Mouse (Mus musculus) heart, embryonic 16.5 days (tissue): ENCODE measurements around the gene 4933406M09Rik. TPM values are rescaled to one million over a fixed set of nuclear protein-coding genes. Genes with fewer than 3 reads are reported as not detected.

Experiments
- ATAC-seq: fragments of 200-750 bp; cut with Nextera tagmentation; replicated peaks from 2 replicates; pipeline ENCODE4 v1.8.0; 2017; ENCODE audit warnings: moderate number of reproducible peaks; ENCODE audit not compliant: insufficient read depth, low FRiP score; ENCODE audit errors: extremely low read depth
- H3K27ac ChIP-seq: fragments of 300-500 bp; sonication (generic); 2 replicates; pipeline ENCODE4 v1.5.1; 2014; ENCODE audit warnings: mild to moderate bottlenecking, low read length, control low read depth, moderate library complexity
- H3K27me3 ChIP-seq: fragments of 300-500 bp; sonication (generic); 2 replicates; pipeline ENCODE4 v1.6.1; 2014; ENCODE audit warnings: low read length, mixed read lengths; ENCODE audit not compliant: control insufficient read depth, insufficient read depth
- H3K36me3 ChIP-seq: fragments of 300-500 bp; sonication (generic); 2 replicates; pipeline ENCODE4 v1.6.1; 2014; ENCODE audit not compliant: control insufficient read depth, insufficient read depth
- H3K4me1 ChIP-seq: fragments of 300-500 bp; sonication (generic); 2 replicates; pipeline ENCODE4 v1.6.1; 2014; ENCODE audit warnings: low read length, mixed read lengths; ENCODE audit not compliant: control insufficient read depth, insufficient read depth
- H3K4me2 ChIP-seq: fragments of 300-500 bp; sonication (generic); 2 replicates; pipeline ENCODE4 v1.6.1; 2014; ENCODE audit warnings: low read depth, mild to moderate bottlenecking, control low read depth, low read length
- H3K4me3 ChIP-seq: fragments of 300-500 bp; sonication (generic); 2 replicates; pipeline ENCODE4 v1.5.1; 2014; ENCODE audit warnings: mild to moderate bottlenecking, control low read depth, low read length
- H3K9ac ChIP-seq: fragments of 300-500 bp; sonication (generic); 2 replicates; pipeline ENCODE4 v1.6.1; 2014; ENCODE audit warnings: low read length, control low read depth
- H3K9me3 ChIP-seq: fragments of 300-500 bp; sonication (generic); replicated peaks from 2 replicates; pipeline ENCODE4 v1.6.1; 2016; ENCODE audit warnings: low read length; ENCODE audit not compliant: control insufficient read depth
- WGBS: fragments of 180-500 bp; shearing (Covaris S2); extraction: QIAGEN DNeasy Blood & Tissue Kit; methylation state at CpG from one replicate; pipeline ENCODE4 v1.1.7; 2014; 5-methylcytosine and 5-hydroxymethylcytosine counted together
- polyA plus RNA-seq: library from polyadenylated mRNA; unstranded; fragments of >200 nt; fragmentation: Nextera tagmentation; extraction: Ambion mirVana; gene quantifications from 2 replicates; pipeline ENCODE4 v1.2.1, GENCODE M21; 2015

Gene 4933406M09Rik
- polyA plus RNA-seq, 1 experiment from 2014 or later: not detected

GRCm38 (mm10) chr1:134415168-134415831, 29.6 kb downstream of the 4933406M09Rik start, which contains the start of gene Adipor1:
Gene Adipor1, plus strand, starts transcription at chr1:134415378.
- Histone ChIP-seq H3K27ac (peak within 1 kb of the TSS; percentile 95), H3K4me3 (peak within 1 kb of the TSS; percentile 84), H3K27me3 (no peaks in the 10 kb centered on the region), H3K4me1 (peaks cover 43% of the 10 kb centered on the region), H3K9ac (peak within 1 kb of the TSS; percentile 95), H3K4me2 (peak within 1 kb of the TSS; percentile 77), H3K36me3 (peaks cover 12% of the 10 kb centered on the region; the same call in 1 of the 2 replicates), H3K9me3 (no peaks in the 10 kb centered on the region)
- WGBS: under 1% methylated on average over 67 of the region's 77 CpGs
- ATAC-seq: peak; percentile 100

- no peak overlapping the region for H3K4me3 ChIP-seq
- H3K4me1 ChIP-seq: peaks cover 49% of the 10 kb centered on the region
- peak overlapping the region; percentile 67 for H3K27ac ChIP-seq
Measured at GRCm38 (mm10) chr1:134418414-134418975, 32.8 kb downstream of the 4933406M09Rik start.

GRCm38 (mm10) chr1:134419176-134419575, 33.4 kb downstream of the 4933406M09Rik start:
- Histone ChIP-seq H3K4me1 (peaks cover 47% of the 10 kb centered on the region), H3K4me3 (no peak overlapping the region), H3K9ac (no peak overlapping the region), H3K27ac (peak overlapping the region; percentile 67), H3K27me3 (no peaks in the 10 kb centered on the region), H3K36me3 (peaks cover 7% of the 10 kb centered on the region; the same call in 1 of the 2 replicates), H3K4me2 (no peak overlapping the region), H3K9me3 (no peaks in the 10 kb centered on the region)
- WGBS: 48% methylated on average over 1 of the region's 1 CpGs
- ATAC-seq: no peak

More at GRCm38 (mm10) chr1:134418414-134418975, 32.8 kb downstream of the 4933406M09Rik start:
- H3K27me3 ChIP-seq: no peaks in the 10 kb centered on the region
- ATAC-seq: no peak
- H3K9ac ChIP-seq: no peak overlapping the region
- H3K9me3 ChIP-seq: no peaks in the 10 kb centered on the region
- H3K36me3 ChIP-seq: 0 out of 2 replicates have a peak, but pooled peaks cover 2% of the 10 kb centered on the region
- 51% methylated on average over 2 of the region's 2 CpGs for WGBS
- no peak overlapping the region; the same call in 1 of the 2 replicates for H3K4me2 ChIP-seq

- Histone ChIP-seq H3K36me3 (peaks cover 14% of the 10 kb centered on the region; the same call in 1 of the 2 replicates), H3K4me3 (no peak overlapping the region)
- ATAC-seq: no peak
Measured at GRCm38 (mm10) chr1:134419751-134420458, 34.2 kb downstream of the 4933406M09Rik start.

GRCm38 (mm10) chr1:134423911-134424310, 38.2 kb downstream of the 4933406M09Rik start:
- Histone ChIP-seq H3K9me3 (no peaks in the 10 kb centered on the region), H3K9ac (no peak overlapping the region), H3K36me3 (peaks cover 45% of the 10 kb centered on the region), H3K27ac (no peak overlapping the region), H3K4me2 (no peak overlapping the region), H3K27me3 (no peaks in the 10 kb centered on the region), H3K4me3 (no peak overlapping the region), H3K4me1 (peaks cover 20% of the 10 kb centered on the region)
- ATAC-seq: no peak
- 66% methylated on average over 10 of the region's 10 CpGs for WGBS

More at GRCm38 (mm10) chr1:134419751-134420458, 34.2 kb downstream of the 4933406M09Rik start:
- Histone ChIP-seq H3K9me3 (no peaks in the 10 kb centered on the region), H3K4me1 (peaks cover 41% of the 10 kb centered on the region), H3K4me2 (no peak overlapping the region; the same call in 1 of the 2 replicates), H3K9ac (no peak overlapping the region), H3K27ac (peak overlapping the region; percentile 67), H3K27me3 (no peaks in the 10 kb centered on the region)
- WGBS: 32% methylated on average over 5 of the region's 5 CpGs

- Histone ChIP-seq H3K4me2 (no peak overlapping the region), H3K27ac (no peak overlapping the region), H3K27me3 (no peaks in the 10 kb centered on the region), H3K4me1 (0 out of 2 replicates have a peak, but pooled peaks cover 2% of the 10 kb centered on the region), H3K9me3 (no peaks in the 10 kb centered on the region), H3K36me3 (peaks cover 59% of the 10 kb centered on the region), H3K4me3 (no peak overlapping the region), H3K9ac (no peak overlapping the region)
- WGBS: 22% methylated on average over 5 of the region's 5 CpGs
- no peak for ATAC-seq
Measured at GRCm38 (mm10) chr1:134426289-134426688, 40.5 kb downstream of the 4933406M09Rik start.

- Histone ChIP-seq H3K4me1 (no peaks in the 10 kb centered on the region), H3K4me3 (no peak overlapping the region), H3K27me3 (no peaks in the 10 kb centered on the region), H3K36me3 (peaks cover 33% of the 10 kb centered on the region), H3K9ac (no peak overlapping the region), H3K27ac (no peak overlapping the region), H3K9me3 (no peaks in the 10 kb centered on the region), H3K4me2 (no peak overlapping the region)
- no peak for ATAC-seq
- WGBS: 76% methylated on average over 10 of the region's 10 CpGs
Measured at GRCm38 (mm10) chr1:134433002-134433401, 47.3 kb downstream of the 4933406M09Rik start.

- Histone ChIP-seq H3K9ac (no peak overlapping the region), H3K27ac (no peak overlapping the region), H3K27me3 (no peaks in the 10 kb centered on the region), H3K4me1 (no peaks in the 10 kb centered on the region), H3K9me3 (no peaks in the 10 kb centered on the region), H3K4me3 (no peak overlapping the region), H3K36me3 (peaks cover 30% of the 10 kb centered on the region), H3K4me2 (no peak overlapping the region)
- 91% methylated on average over 4 of the region's 4 CpGs for WGBS
- no peak for ATAC-seq
Measured at GRCm38 (mm10) chr1:134433473-134433872, 47.7 kb downstream of the 4933406M09Rik start.
